Mouse (Mus musculus): Measurements from ENCODE around the gene Fut2. TPM values are rescaled to one million over a fixed set of nuclear protein-coding genes. Genes with fewer than 3 reads are reported as not detected.
A peak's percentile ranks its signal among the peaks of the same experiment; 100 is the strongest.

Fut2 gene
- polyA plus RNA-seq, 1 experiment = not detected

GRCm38 (mm10) chr7:45643441-45644178 is 22.6 kb downstream of the Fut2 start:
- H3K27ac ChIP-seq (ENCODE audit: insufficient read depth, low read depth, low read length) = peak overlapping the region; percentile 89
- peak overlapping the region; percentile 50 for H3K4me3 ChIP-seq (ENCODE audit: insufficient read depth, low read depth, low read length)
- WGBS = 7% methylated on average over 28 of the region's 28 CpGs
- peaks cover 25% of the 10 kb centered on the region for H3K4me1 ChIP-seq (ENCODE audit: control insufficient read depth, insufficient read depth, low read length)
- TF ChIP-seq CTCF (IDR thresholded peaks at IDR 0.05; ENCODE audit: insufficient read depth, low read depth, low read length) = no peak
- TF ChIP-seq POLR2A (IDR thresholded peaks at IDR 0.05; ENCODE audit: insufficient read depth, low read depth, low read length) = peak; percentile 67

- TF ChIP-seq POLR2A (IDR thresholded peaks at IDR 0.05; ENCODE audit: insufficient read depth, low read depth, low read length) (no peak), CTCF (IDR thresholded peaks at IDR 0.05; ENCODE audit: insufficient read depth, low read depth, low read length) (no peak)
- Histone ChIP-seq H3K27ac (ENCODE audit: insufficient read depth, low read depth, low read length) (peak overlapping the region; percentile 89), H3K4me1 (ENCODE audit: control insufficient read depth, insufficient read depth, low read length) (peaks cover 30% of the 10 kb centered on the region), H3K4me3 (ENCODE audit: insufficient read depth, low read depth, low read length) (peak overlapping the region; percentile 50)
- WGBS = 32% methylated on average over 16 of the region's 16 CpGs
Measured at GRCm38 (mm10) chr7:45642503-45643255, 23.5 kb downstream of the Fut2 start.

- TF ChIP-seq POLR2A (IDR thresholded peaks at IDR 0.05; ENCODE audit: insufficient read depth, low read depth, low read length) (no peak), CTCF (IDR thresholded peaks at IDR 0.05; ENCODE audit: insufficient read depth, low read depth, low read length) (no peak)
- WGBS = 78% methylated on average over 5 of the region's 5 CpGs
- H3K4me1 ChIP-seq (ENCODE audit: control insufficient read depth, insufficient read depth, low read length) = peaks cover 31% of the 10 kb centered on the region
- no peak overlapping the region for H3K27ac ChIP-seq (ENCODE audit: insufficient read depth, low read depth, low read length)
- no peak overlapping the region for H3K4me3 ChIP-seq (ENCODE audit: insufficient read depth, low read depth, low read length)
Measured at GRCm38 (mm10) chr7:45642083-45642482, 24.1 kb downstream of the Fut2 start.

GRCm38 (mm10) chr7:45641391-45642040 is 24.7 kb downstream of the Fut2 start:
- 45% methylated on average over 17 of the region's 17 CpGs for WGBS
- Histone ChIP-seq H3K27ac (ENCODE audit: insufficient read depth, low read depth, low read length) (no peak overlapping the region), H3K4me3 (ENCODE audit: insufficient read depth, low read depth, low read length) (no peak overlapping the region), H3K4me1 (ENCODE audit: control insufficient read depth, insufficient read depth, low read length) (peaks cover 31% of the 10 kb centered on the region)
- TF ChIP-seq CTCF (IDR thresholded peaks at IDR 0.05; ENCODE audit: insufficient read depth, low read depth, low read length) (no peak), POLR2A (IDR thresholded peaks at IDR 0.05; ENCODE audit: insufficient read depth, low read depth, low read length) (no peak)

GRCm38 (mm10) chr7:45640191-45640957 is 25.8 kb downstream of the Fut2 start:
- Histone ChIP-seq H3K4me1 (ENCODE audit: control insufficient read depth, insufficient read depth, low read length) (peaks cover 31% of the 10 kb centered on the region), H3K4me3 (ENCODE audit: insufficient read depth, low read depth, low read length) (no peak overlapping the region), H3K27ac (ENCODE audit: insufficient read depth, low read depth, low read length) (no peak overlapping the region)
- no peak for TF ChIP-seq POLR2A (IDR thresholded peaks at IDR 0.05; ENCODE audit: insufficient read depth, low read depth, low read length)
- 81% methylated on average over 19 of the region's 19 CpGs for WGBS

GRCm38 (mm10) chr7:45639561-45640027 is 26.6 kb downstream of the Fut2 start, which contains the start of gene Mamstr:
Gene Mamstr, plus strand, starts transcription at chr7:45639977.
- Histone ChIP-seq H3K27ac (ENCODE audit: insufficient read depth, low read depth, low read length) (no peak within 1 kb of the TSS), H3K4me3 (ENCODE audit: insufficient read depth, low read depth, low read length) (no peak within 1 kb of the TSS), H3K4me1 (ENCODE audit: control insufficient read depth, insufficient read depth, low read length) (peaks cover 26% of the 10 kb centered on the region)
- TF ChIP-seq POLR2A (IDR thresholded peaks at IDR 0.05; ENCODE audit: insufficient read depth, low read depth, low read length) (no peak), CTCF (IDR thresholded peaks at IDR 0.05; ENCODE audit: insufficient read depth, low read depth, low read length) (no peak)
- WGBS = 45% methylated on average over 19 of the region's 19 CpGs

GRCm38 (mm10) chr7:45638623-45639401 is 27.4 kb downstream of the Fut2 start:
- 18% methylated on average over 29 of the region's 29 CpGs for WGBS
- no peak overlapping the region for H3K27ac ChIP-seq (ENCODE audit: insufficient read depth, low read depth, low read length)
- peaks cover 19% of the 10 kb centered on the region for H3K4me1 ChIP-seq (ENCODE audit: control insufficient read depth, insufficient read depth, low read length)
- TF ChIP-seq POLR2A (IDR thresholded peaks at IDR 0.05; ENCODE audit: insufficient read depth, low read depth, low read length) (peak; percentile 56), CTCF (IDR thresholded peaks at IDR 0.05; ENCODE audit: insufficient read depth, low read depth, low read length) (no peak)
- H3K4me3 ChIP-seq (ENCODE audit: insufficient read depth, low read depth, low read length) = peak overlapping the region; percentile 22

GRCm38 (mm10) chr7:45637710-45638109 is 28.5 kb downstream of the Fut2 start:
- Histone ChIP-seq H3K27ac (ENCODE audit: insufficient read depth, low read depth, low read length) (no peak overlapping the region), H3K4me1 (ENCODE audit: control insufficient read depth, insufficient read depth, low read length) (peaks cover 14% of the 10 kb centered on the region), H3K4me3 (ENCODE audit: insufficient read depth, low read depth, low read length) (no peak overlapping the region)
- TF ChIP-seq POLR2A (IDR thresholded peaks at IDR 0.05; ENCODE audit: insufficient read depth, low read depth, low read length) (no peak), CTCF (IDR thresholded peaks at IDR 0.05; ENCODE audit: insufficient read depth, low read depth, low read length) (no peak)
- WGBS = 97% methylated on average over 6 of the region's 6 CpGs

All from olfactory bulb, adult 2 months (tissue).